Mouse (Mus musculus) cortical plate, adult 2 months (tissue): Measurements from ENCODE around the gene Fev.

Experiments
- CTCF ChIP-seq: fragments of 200-500 bp; IDR thresholded peaks from 2 replicates; pipeline ENCODE4 v1.5.1; 2011; ENCODE audit warnings: mild to moderate bottlenecking, control low read depth, low read length; ENCODE audit not compliant: insufficient read depth; ENCODE audit errors: extremely low read depth
- POLR2A ChIP-seq: fragments of 200-500 bp; IDR thresholded peaks from 2 replicates; pipeline ENCODE4 v1.6.1; 2011; ENCODE audit warnings: mild to moderate bottlenecking, low read length, control low read depth; ENCODE audit not compliant: insufficient read depth; ENCODE audit errors: extremely low read depth

DNA sequence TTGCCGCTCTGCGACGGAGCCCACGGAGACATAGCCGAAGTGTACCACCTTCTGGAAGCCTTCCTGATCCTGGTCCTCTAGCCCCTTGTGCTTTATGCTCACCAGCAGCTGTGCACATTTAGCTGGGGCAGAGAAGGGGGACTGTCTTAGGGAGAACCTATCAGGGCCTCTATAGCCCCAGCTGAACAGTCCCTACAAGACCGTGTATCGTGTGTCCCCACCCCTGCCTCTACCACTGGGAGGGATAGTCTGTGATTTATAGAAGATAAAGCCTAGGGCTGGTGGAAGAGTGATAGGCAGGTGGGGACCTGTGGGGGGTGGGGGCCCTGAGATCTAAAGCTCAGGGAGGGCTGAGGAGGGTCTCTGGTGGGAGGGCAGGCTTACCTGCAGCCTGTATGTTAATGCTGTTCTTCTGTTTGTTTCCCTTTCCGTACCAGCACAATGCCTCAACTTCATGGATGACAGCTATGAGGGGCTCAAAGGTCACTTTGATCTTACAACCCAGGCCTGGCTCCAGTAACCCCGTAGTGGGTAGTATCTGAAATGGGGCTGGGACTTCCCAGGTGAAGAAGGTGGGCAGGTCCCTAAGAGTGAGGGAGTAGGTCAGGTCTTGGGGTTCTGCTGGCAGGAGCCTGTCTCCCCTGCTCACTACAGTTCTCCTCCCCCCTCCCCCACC lies 42.5 kb upstream of the Fev start:
- TF ChIP-seq CTCF (no peak), POLR2A (no peak)
